Mouse (Mus musculus) gastrocnemius, postnatal 4 days (tissue): ENCODE measurements around the gene Pigz. TPM values are rescaled to one million over a fixed set of nuclear protein-coding genes. Genes with fewer than 3 reads are reported as not detected.

Experiments
- DNase-seq, 2 experiments: peaks; one replicate each; pipeline ENCODE4 v3.0.0; 2021 to 2022; ENCODE audit warnings: low spot score in 2 of 2, mixed read lengths in 2 of 2
- microRNA-seq: library from miRNA; unstranded; fragments of <30 nt; microRNA quantifications from one replicate; pipeline ENCODE4 v1.2.0, GENCODE M21; 2021
- total RNA-seq, 2 experiments: library from RNA; stranded (reverse); gene quantifications; 2 replicates each; pipeline ENCODE4 v1.2.3; 2021

Pigz gene
- total RNA-seq, 2 experiments from 2014 or later = 6.4 to 7.9 TPM

DNA sequence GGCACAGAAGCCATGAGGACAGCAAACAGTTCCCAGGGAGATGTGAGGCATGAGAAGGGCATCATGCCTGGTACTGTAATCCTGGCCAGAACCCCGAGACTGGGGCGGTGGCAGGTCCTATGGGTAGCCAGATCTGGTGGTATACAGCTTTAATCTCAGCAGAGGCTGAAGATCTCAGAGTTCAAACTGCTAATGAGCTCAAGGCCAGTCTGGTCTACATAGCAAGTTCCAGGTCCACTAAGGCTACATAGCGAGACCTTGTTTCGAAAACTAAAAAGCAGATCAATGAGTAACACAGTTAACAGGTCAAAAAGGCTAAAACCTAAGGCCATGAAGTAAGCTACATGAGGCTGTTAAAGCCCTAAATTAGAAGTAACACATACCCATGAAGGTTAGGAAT lies 59.5 kb downstream of the Pigz start:
- DNase-seq = no peak

DNA sequence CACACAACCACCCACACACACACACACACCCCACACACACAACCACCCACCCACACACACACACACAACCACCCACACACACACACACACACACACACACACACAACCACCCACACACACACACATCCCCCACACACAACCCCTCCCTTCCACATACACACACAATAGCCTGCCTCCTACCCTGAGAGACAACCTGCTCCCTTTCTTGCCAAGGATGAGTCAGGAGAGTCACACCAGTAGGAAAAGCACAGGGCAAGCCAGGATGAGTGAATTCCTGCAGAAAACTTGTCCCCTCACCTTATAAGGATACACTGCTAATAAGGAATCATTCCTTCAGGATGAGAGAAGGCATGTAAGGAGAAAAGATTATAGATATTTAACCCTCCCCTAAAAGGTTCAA lies 60.3 kb downstream of the Pigz start:
- no peak for DNase-seq

Small RNA genes lying within 50 kb of the gene (microRNA-seq; reads per million reads assigned to microRNA genes)
- gene Gm26269 = not detected

Other genes with a start within 250 kb of the Pigz start
- gene Meltf, start 55.0 kb upstream of the Pigz start, total RNA-seq = under 1 TPM in 1 of 2 experiments, not detected in 1; 0.08 TPM
- 10 to 100 TPM; 43.3 to 46.9 TPM for gene 0610012G03Rik, start 14.6 kb downstream of the Pigz start, total RNA-seq
- 10 to 100 TPM; 33.2 to 35.1 TPM for gene Ncbp2, start 14.7 kb downstream of the Pigz start, total RNA-seq
- gene Senp5, start 69.4 kb downstream of the Pigz start, total RNA-seq = 10 to 100 TPM; 22.4 to 23.2 TPM
- 10 to 100 TPM; 36.2 to 38.1 TPM for gene Pak2, start 145.5 kb downstream of the Pigz start, total RNA-seq
- gene Pigx, start 165.9 kb downstream of the Pigz start, total RNA-seq = 10 to 100 TPM; 21.5 to 22.9 TPM
- 1 to 10 TPM; 8.0 TPM for gene Cep19, start 165.9 kb downstream of the Pigz start, total RNA-seq
- 10 to 100 TPM; 13.3 to 15.2 TPM for gene Nrros, start 231.7 kb downstream of the Pigz start, total RNA-seq
- gene Bex6, start 246.0 kb downstream of the Pigz start, total RNA-seq = not detected